Mouse (Mus musculus) heart, embryonic 11.5 days (tissue): ENCODE measurements around the gene Tekt4. TPM values are rescaled to one million over a fixed set of nuclear protein-coding genes. Genes with fewer than 3 reads are reported as not detected.

Source experiments
- ATAC-seq: fragments of 200-750 bp; cut with Nextera tagmentation; replicated peaks from 2 replicates; pipeline ENCODE4 v1.8.0; 2017; ENCODE audit warnings: moderate library complexity; ENCODE audit not compliant: insufficient number of reproducible peaks, low FRiP score, low TSS enrichment
- H3K27ac ChIP-seq: fragments of 300-500 bp; sonication (generic); 2 replicates; pipeline ENCODE4 v1.5.1; 2014; ENCODE audit warnings: mild to moderate bottlenecking, low read depth, low read length
- H3K27me3 ChIP-seq: fragments of 300-500 bp; sonication (generic); 2 replicates; pipeline ENCODE4 v1.6.1; 2014; ENCODE audit warnings: mild to moderate bottlenecking, low read length, mixed read lengths; ENCODE audit not compliant: control insufficient read depth, insufficient read depth
- H3K36me3 ChIP-seq: fragments of 300-500 bp; sonication (generic); 2 replicates; pipeline ENCODE4 v1.6.1; 2014; ENCODE audit warnings: mild to moderate bottlenecking, low read length, moderate library complexity, mixed read lengths; ENCODE audit not compliant: control insufficient read depth, insufficient read depth
- H3K4me1 ChIP-seq: fragments of 300-500 bp; sonication (generic); 2 replicates; pipeline ENCODE4 v1.6.1; 2014; ENCODE audit warnings: low read length; ENCODE audit not compliant: control insufficient read depth, insufficient read depth
- H3K4me2 ChIP-seq: fragments of 300-500 bp; sonication (generic); 2 replicates; pipeline ENCODE4 v1.6.1; 2014; ENCODE audit warnings: mild to moderate bottlenecking, moderate library complexity
- H3K4me3 ChIP-seq: fragments of 300-500 bp; sonication (generic); 2 replicates; pipeline ENCODE4 v1.5.1; 2014; ENCODE audit warnings: low read depth, low read length
- H3K9ac ChIP-seq: fragments of 300-500 bp; sonication (generic); 2 replicates; pipeline ENCODE4 v1.6.1; 2014; ENCODE audit warnings: mild to moderate bottlenecking, low read depth, low read length, moderate library complexity
- H3K9me3 ChIP-seq: fragments of 300-500 bp; sonication (generic); replicated peaks from 2 replicates; pipeline ENCODE4 v1.6.1; 2016; ENCODE audit warnings: low read length; ENCODE audit not compliant: control insufficient read depth
- WGBS: fragments of 180-500 bp; shearing (Covaris S2); extraction: QIAGEN DNeasy Blood & Tissue Kit; methylation state at CpG from one replicate; pipeline ENCODE4 v1.1.7; 2014; ENCODE audit not compliant: insufficient replicate concordance; 5-methylcytosine and 5-hydroxymethylcytosine counted together
- polyA plus RNA-seq: library from polyadenylated mRNA; unstranded; fragments of >200 nt; fragmentation: Nextera tagmentation; extraction: Ambion mirVana; gene quantifications from 2 replicates; pipeline ENCODE4 v1.2.1, GENCODE M21; 2014

Gene Tekt4
- polyA plus RNA-seq, 1 experiment from 2014 or later = 1.2 TPM

- 18% methylated on average over 9 of the region's 9 CpGs for WGBS
- H3K4me2 ChIP-seq = peak overlapping the region; percentile 46
- no peaks in the 10 kb centered on the region for H3K27me3 ChIP-seq
- no peaks in the 10 kb centered on the region for H3K9me3 ChIP-seq
- H3K27ac ChIP-seq = peak overlapping the region; percentile 97
- ATAC-seq = peak; percentile 78
- peaks cover 18% of the 10 kb centered on the region for H3K4me1 ChIP-seq
- H3K4me3 ChIP-seq = 0 out of 2 replicates have a peak overlapping the region, but pooled peaks have one; percentile 11
- H3K36me3 ChIP-seq = no peaks in the 10 kb centered on the region
- H3K9ac ChIP-seq = peak overlapping the region; percentile 59
These were observed 7.9 kb downstream of the Tekt4 start for GRCm38 (mm10) chr17:25462236-25462875.

GRCm38 (mm10) chr17:25463326-25463945, 9.0 kb downstream of the Tekt4 start:
- Histone ChIP-seq H3K27me3 (no peaks in the 10 kb centered on the region), H3K9ac (0 out of 2 replicates have a peak overlapping the region, but pooled peaks have one; percentile 3), H3K4me2 (peak overlapping the region; percentile 46), H3K9me3 (no peaks in the 10 kb centered on the region), H3K4me1 (peaks cover 28% of the 10 kb centered on the region), H3K36me3 (no peaks in the 10 kb centered on the region), H3K4me3 (no peak overlapping the region), H3K27ac (peak overlapping the region; percentile 97)
- ATAC-seq = peak; percentile 66
- WGBS = 8% methylated on average over 4 of the region's 4 CpGs

- H3K9ac ChIP-seq = no peak overlapping the region
- no peaks in the 10 kb centered on the region for H3K27me3 ChIP-seq
- ATAC-seq = no peak
- H3K36me3 ChIP-seq = no peaks in the 10 kb centered on the region
- peaks cover 33% of the 10 kb centered on the region for H3K4me1 ChIP-seq
- H3K9me3 ChIP-seq = no peaks in the 10 kb centered on the region
- 48% methylated on average over 4 of the region's 4 CpGs for WGBS
- H3K27ac ChIP-seq = peak overlapping the region; percentile 97
- H3K4me2 ChIP-seq = no peak overlapping the region
- H3K4me3 ChIP-seq = no peak overlapping the region
These were observed 9.7 kb downstream of the Tekt4 start for GRCm38 (mm10) chr17:25464091-25464490.

GRCm38 (mm10) chr17:25466257-25466656, 11.8 kb downstream of the Tekt4 start:
- WGBS = 51% methylated on average over 2 of the region's 2 CpGs
- Histone ChIP-seq H3K9ac (no peak overlapping the region), H3K9me3 (no peaks in the 10 kb centered on the region), H3K27me3 (0 out of 2 replicates have a peak, but pooled peaks cover 5% of the 10 kb centered on the region), H3K27ac (no peak overlapping the region), H3K36me3 (no peaks in the 10 kb centered on the region), H3K4me2 (no peak overlapping the region), H3K4me3 (no peak overlapping the region), H3K4me1 (peaks cover 37% of the 10 kb centered on the region)
- ATAC-seq = no peak

GRCm38 (mm10) chr17:25467781-25468180, 13.4 kb downstream of the Tekt4 start:
- H3K9ac ChIP-seq = no peak overlapping the region
- 24% methylated on average over 6 of the region's 6 CpGs for WGBS
- H3K36me3 ChIP-seq = no peaks in the 10 kb centered on the region
- no peak overlapping the region for H3K4me3 ChIP-seq
- ATAC-seq = no peak
- peaks cover 39% of the 10 kb centered on the region for H3K4me1 ChIP-seq
- peak overlapping the region; percentile 74 for H3K27ac ChIP-seq
- peak overlapping the region; percentile 12; the same call in 1 of the 2 replicates for H3K4me2 ChIP-seq
- peaks cover 11% of the 10 kb centered on the region for H3K27me3 ChIP-seq
- H3K9me3 ChIP-seq = no peaks in the 10 kb centered on the region

- Histone ChIP-seq H3K4me1 (peaks cover 35% of the 10 kb centered on the region), H3K4me2 (peak overlapping the region; percentile 12; the same call in 1 of the 2 replicates), H3K4me3 (no peak overlapping the region), H3K36me3 (no peaks in the 10 kb centered on the region), H3K9me3 (no peaks in the 10 kb centered on the region), H3K27ac (peak overlapping the region; percentile 74), H3K27me3 (peaks cover 15% of the 10 kb centered on the region), H3K9ac (peak overlapping the region; percentile 43; the same call in 1 of the 2 replicates)
- ATAC-seq = no peak
- WGBS = 35% methylated on average over 6 of the region's 6 CpGs
These were observed 13.9 kb downstream of the Tekt4 start for GRCm38 (mm10) chr17:25468301-25468700.

GRCm38 (mm10) chr17:25469798-25470197, 15.4 kb downstream of the Tekt4 start:
- ATAC-seq = no peak
- Histone ChIP-seq H3K27ac (no peak overlapping the region), H3K9ac (no peak overlapping the region), H3K36me3 (no peaks in the 10 kb centered on the region), H3K4me1 (peaks cover 25% of the 10 kb centered on the region), H3K9me3 (no peaks in the 10 kb centered on the region), H3K4me3 (no peak overlapping the region), H3K4me2 (no peak overlapping the region), H3K27me3 (peaks cover 22% of the 10 kb centered on the region)
- 26% methylated on average over 7 of the region's 8 CpGs for WGBS

GRCm38 (mm10) chr17:25471418-25471817, 17.0 kb downstream of the Tekt4 start:
- H3K9ac ChIP-seq = no peak overlapping the region
- WGBS = 39% methylated on average over 8 of the region's 8 CpGs
- ATAC-seq = no peak
- H3K4me3 ChIP-seq = peak overlapping the region; percentile 18; the same call in 1 of the 2 replicates
- H3K36me3 ChIP-seq = no peaks in the 10 kb centered on the region
- peaks cover 29% of the 10 kb centered on the region for H3K27me3 ChIP-seq
- H3K4me2 ChIP-seq = peak overlapping the region; percentile 52
- no peaks in the 10 kb centered on the region for H3K9me3 ChIP-seq
- no peak overlapping the region for H3K27ac ChIP-seq
- H3K4me1 ChIP-seq = peaks cover 28% of the 10 kb centered on the region
